Mouse (Mus musculus) MEL (cell line): ENCODE measurements at regions not wholly inside any gene's neighbourhood (a gene's known extent, or its start where the extent isn't known, plus 50 kb on each side); places are given as distances from the start of the nearest gene placed in this dataset.

Experiments used
- CTCF ChIP-seq, 3 experiments: IDR thresholded peaks in 2 of 3; conservative IDR thresholded peaks in 1 of 3; 2 replicates each; pipeline ENCODE4 v1.5.1; 2011 to 2012; ENCODE audit warnings: low read length in 3 of 3, low read depth in 2 of 3, mild to moderate bottlenecking in 2 of 3, improper control_type of control experiment in 1 of 3, inconsistent platforms in 1 of 3, mixed read lengths in 1 of 3, moderate library complexity in 1 of 3; ENCODE audit not compliant: control insufficient read depth in 1 of 3, insufficient read depth in 1 of 3, poor library complexity in 1 of 3, severe bottlenecking in 1 of 3
- EP300 ChIP-seq, 2 experiments: IDR thresholded peaks; 2 replicates each; pipeline ENCODE4 v1.6.1; 2011; ENCODE audit warnings: improper control_type of control experiment in 2 of 2, low read length in 2 of 2, low read depth in 1 of 2, mild to moderate bottlenecking in 1 of 2
- HCFC1 ChIP-seq: IDR thresholded peaks from 2 replicates; pipeline ENCODE4 v1.6.1; 2012; ENCODE audit warnings: low read depth, mild to moderate bottlenecking, inconsistent platforms, low read length, improper control_type of control experiment, moderate library complexity
- MAFK ChIP-seq: IDR thresholded peaks from 2 replicates; pipeline ENCODE4 v1.6.1; 2011; ENCODE audit warnings: low read depth, mild to moderate bottlenecking, low read length, improper control_type of control experiment, borderline replicate concordance
- MYC ChIP-seq: IDR thresholded peaks from 2 replicates; pipeline ENCODE4 v1.6.1; 2011; ENCODE audit warnings: low read depth, mild to moderate bottlenecking, low read length, improper control_type of control experiment, moderate library complexity
- POLR2A ChIP-seq, 2 experiments: IDR thresholded peaks; 2 replicates each; pipeline ENCODE4 v1.6.1; 2011 to 2012; ENCODE audit warnings: low read length in 2 of 2, mild to moderate bottlenecking in 2 of 2, control low read depth in 1 of 2, improper control_type of control experiment in 1 of 2, low read depth in 1 of 2, moderate library complexity in 1 of 2; ENCODE audit not compliant: control insufficient read depth in 1 of 2, insufficient read depth in 1 of 2, poor library complexity in 1 of 2
- TAL1 ChIP-seq: IDR thresholded peaks from 2 replicates; pipeline ENCODE4 v1.6.1; 2012; ENCODE audit warnings: mild to moderate bottlenecking, inconsistent platforms, low read length, moderate library complexity, mixed read lengths
- TBP ChIP-seq: IDR thresholded peaks from 2 replicates; pipeline ENCODE4 v1.8.0; 2011; ENCODE audit warnings: low read depth, low read length, improper control_type of control experiment
- UBTF ChIP-seq: IDR thresholded peaks from 2 replicates; pipeline ENCODE4 v1.6.1; 2012; ENCODE audit warnings: low read depth, mild to moderate bottlenecking, inconsistent platforms, low read length, improper control_type of control experiment, moderate library complexity, borderline replicate concordance; ENCODE audit not compliant: insufficient read depth
- USF2 ChIP-seq, 2 experiments: IDR thresholded peaks; 2 replicates each; pipeline ENCODE4 v1.6.1; 2011 to 2012; ENCODE audit warnings: improper control_type of control experiment in 2 of 2, low read length in 2 of 2, borderline replicate concordance in 1 of 2, inconsistent platforms in 1 of 2, low read depth in 1 of 2, mild to moderate bottlenecking in 1 of 2; ENCODE audit not compliant: insufficient read depth in 1 of 2
- ZC3H11A ChIP-seq: IDR thresholded peaks from 2 replicates; pipeline ENCODE4 v1.6.1; 2012; ENCODE audit warnings: low read depth, mild to moderate bottlenecking, inconsistent platforms, low read length, improper control_type of control experiment
- ZMIZ1 ChIP-seq: IDR thresholded peaks from 2 replicates; pipeline ENCODE4 v1.6.1; 2012; ENCODE audit warnings: low read depth, mild to moderate bottlenecking, inconsistent platforms, low read length, improper control_type of control experiment, moderate library complexity
- ZNF384 ChIP-seq: IDR thresholded peaks from 2 replicates; pipeline ENCODE4 v1.6.1; 2012; ENCODE audit warnings: low read depth, mild to moderate bottlenecking, inconsistent platforms, low read length, improper control_type of control experiment

- TF ChIP-seq MYC (no peak), POLR2A (IDR thresholded peaks at IDR 0.05; ENCODE audit: control insufficient read depth in 1 of 2, insufficient read depth in 1 of 2, low read depth in 1 of 2, low read length in 2 of 2, poor library complexity in 1 of 2) (no peak), ZMIZ1 (no peak), CTCF (IDR thresholded peaks at IDR 0.05 in 2 of 3, conservative IDR thresholded peaks at IDR 0.05 in 1 of 3; ENCODE audit: control insufficient read depth in 1 of 3, insufficient read depth in 1 of 3, low read depth in 2 of 3, low read length in 3 of 3, poor library complexity in 1 of 3, severe bottlenecking in 1 of 3) (no peak), TAL1 (no peak), TBP (no peak), HCFC1 (no peak), EP300 (IDR thresholded peaks at IDR 0.05; ENCODE audit: low read depth in 1 of 2, low read length in 2 of 2) (no peak), ZC3H11A (no peak), UBTF (no peak), MAFK (no peak), ZNF384 (no peak), USF2 (IDR thresholded peaks at IDR 0.05; ENCODE audit: borderline replicate concordance in 1 of 2, insufficient read depth in 1 of 2, low read depth in 1 of 2, low read length in 2 of 2) (no peak)
Observed at GRCm38 (mm10) chr16:65683703-65684320, 121.3 kb upstream of the Chmp2b start.
